Mouse (Mus musculus) hematopoietic stem cell, adult 5-6 weeks (primary cell): ENCODE measurements at regions not wholly inside any gene's neighbourhood (a gene's known extent, or its start where the extent isn't known, plus 50 kb on each side); places are given as distances from the start of the nearest gene placed in this dataset.

ENCODE experiments used
- ATAC-seq, 2 experiments: fragments of 125-278 bp in 1 of 2; replicated peaks in 1 of 2; 2 replicates each; pipeline ENCODE4 v1.8.0; 2016 to 2017; ENCODE audit warnings: inconsistent platforms in 2 of 2, mild to moderate bottlenecking in 2 of 2, moderate number of reproducible peaks in 2 of 2, low read depth in 1 of 2, moderate TSS enrichment in 1 of 2; ENCODE audit not compliant: low FRiP score in 2 of 2, poor library complexity in 2 of 2, severe bottlenecking in 2 of 2, insufficient read depth in 1 of 2, low TSS enrichment in 1 of 2

DNA sequence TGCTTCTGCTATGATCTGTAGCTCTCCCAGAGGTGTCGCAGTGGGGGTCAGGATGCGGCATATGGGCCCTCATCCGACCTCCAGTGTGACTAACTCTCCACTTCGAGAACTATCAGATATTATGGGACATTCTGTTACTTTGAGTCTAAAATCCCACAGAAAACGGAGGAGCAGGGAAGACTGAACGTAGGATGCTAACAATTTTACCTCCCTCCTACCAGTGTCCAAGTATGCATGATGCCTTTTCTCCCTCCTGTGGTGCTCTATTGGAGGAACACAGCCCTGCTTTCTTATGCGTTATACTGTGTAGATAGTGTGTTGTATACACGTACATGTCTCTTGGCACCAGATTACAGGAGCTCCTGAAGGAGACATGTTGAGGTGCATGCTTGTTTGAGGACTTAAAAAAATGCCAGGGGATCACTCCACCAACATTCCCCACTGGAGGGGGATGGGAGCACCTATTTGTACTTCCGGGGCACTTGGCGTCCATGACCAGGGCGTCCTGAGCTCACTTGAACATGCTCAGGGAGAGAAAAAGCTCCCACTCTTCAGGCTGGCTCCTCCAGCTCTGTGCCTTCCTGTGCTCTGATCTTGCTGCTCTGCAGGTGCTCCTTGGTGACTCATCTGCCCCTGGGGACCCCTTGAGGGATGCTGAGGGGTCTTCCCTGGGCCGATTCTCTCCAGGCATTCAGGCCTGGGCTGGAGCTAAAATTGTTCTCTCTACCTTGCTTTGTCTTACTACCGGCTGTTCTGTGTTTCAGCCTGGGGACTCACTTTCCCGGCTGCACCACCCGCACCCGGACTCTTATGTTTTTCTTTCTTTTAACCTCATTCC, 73.6 kb upstream of the Bod1 start:
- ATAC-seq, result no peak

DNA sequence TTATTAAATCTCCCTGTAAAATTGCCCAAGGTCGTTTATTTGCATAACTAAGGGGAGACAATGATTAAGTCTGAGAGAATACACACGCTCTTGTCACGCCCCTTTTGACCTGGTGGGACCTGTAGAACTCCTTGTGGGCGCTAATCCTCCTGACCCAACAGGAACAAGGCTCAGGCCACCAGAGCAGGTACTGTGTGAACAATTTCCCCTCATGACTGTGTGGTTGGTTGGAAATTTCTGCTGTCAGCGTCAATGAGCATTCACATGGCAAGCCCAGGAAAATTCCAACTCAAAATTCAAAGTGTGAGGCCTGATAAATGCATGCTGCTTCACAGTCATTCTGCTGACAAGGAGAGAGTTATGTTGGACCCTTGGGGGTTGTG, 74.2 kb upstream of the Bod1 start:
- no peak for ATAC-seq

DNA sequence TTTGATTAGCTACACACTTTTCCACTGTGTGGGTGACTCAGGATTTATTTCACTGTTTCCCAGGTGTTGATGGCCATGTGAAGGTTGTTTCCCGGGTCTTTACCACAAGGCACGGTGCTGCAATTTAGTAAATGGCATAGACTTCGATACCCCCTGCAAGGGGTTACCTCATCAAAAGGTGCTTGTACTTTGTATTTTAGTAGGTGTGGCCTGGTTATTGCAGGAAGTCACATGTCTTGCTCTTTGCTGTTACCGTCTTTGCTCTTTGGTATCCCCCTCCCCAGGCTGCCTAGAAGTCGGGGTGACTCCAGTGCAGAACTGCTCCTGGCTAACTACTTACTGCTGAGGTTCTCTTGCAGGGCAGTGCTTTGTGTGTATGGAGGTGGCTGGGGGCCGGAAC, 74.8 kb upstream of the Bod1 start:
- ATAC-seq, result no peak

DNA sequence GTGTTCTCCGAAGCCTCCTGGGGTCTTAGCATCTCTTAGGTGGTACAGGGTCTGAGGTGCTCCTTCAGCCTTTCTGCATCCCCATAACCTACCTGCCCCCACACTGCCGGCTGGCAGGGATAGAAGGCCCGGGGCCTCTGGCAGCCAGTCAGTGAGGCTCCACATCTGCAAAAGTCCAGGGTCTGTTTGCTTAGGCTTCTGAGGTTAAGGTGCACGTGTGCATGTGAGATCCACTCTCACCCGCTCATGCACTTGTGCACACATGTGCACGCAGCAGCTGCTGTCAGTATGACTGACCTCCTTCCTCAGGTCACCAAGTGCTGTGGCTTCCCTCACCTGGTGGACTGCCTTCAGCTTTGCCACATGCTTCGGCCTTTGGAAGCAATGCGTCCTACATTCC, 75.3 kb upstream of the Bod1 start:
- no peak for ATAC-seq

DNA sequence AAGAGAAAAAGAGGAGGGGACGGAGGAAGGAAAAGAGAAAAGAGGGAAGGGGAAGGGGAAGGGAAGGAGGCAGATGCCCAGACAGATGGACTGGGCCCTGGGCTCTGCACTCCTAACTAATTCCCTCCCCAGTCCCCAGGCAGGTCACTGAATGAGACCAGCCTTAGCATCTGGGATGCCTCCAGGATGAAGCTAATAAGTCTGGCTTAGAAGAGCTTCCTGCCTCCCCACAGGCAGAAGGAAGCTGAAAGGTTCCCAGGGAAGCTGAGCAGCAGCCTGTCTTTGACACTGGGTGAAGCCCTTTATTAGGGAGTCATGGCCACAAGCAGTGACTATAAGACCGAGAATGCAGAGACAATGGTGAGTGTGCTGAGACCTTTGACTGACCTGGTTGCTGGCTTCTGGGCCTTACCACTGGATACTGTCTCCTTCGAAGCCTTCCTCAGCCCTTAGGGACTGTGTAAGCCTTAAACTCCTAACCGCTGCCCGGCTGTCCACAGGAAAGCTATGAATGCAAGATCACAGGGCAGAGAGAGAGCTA, 76.7 kb upstream of the Bod1 start:
- ATAC-seq, result no peak

DNA sequence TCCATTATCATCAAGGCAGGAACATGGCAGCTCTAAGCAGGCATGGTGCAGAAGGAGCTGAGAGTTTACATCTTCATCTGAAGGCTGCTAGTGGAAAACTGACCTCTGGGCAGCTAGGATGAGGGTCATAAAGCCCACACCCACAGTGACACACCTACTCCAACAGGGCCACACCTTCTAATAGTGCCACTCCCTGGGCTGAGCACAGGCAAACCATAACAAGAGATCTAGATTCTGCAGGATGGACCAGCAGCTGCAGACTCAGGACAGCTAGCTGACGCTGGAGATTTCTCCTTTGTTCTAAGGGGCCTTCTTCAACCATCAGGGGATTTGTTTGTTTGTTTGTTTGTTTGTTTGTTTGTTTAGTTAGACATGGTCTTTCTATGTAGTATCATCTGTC, 79.6 kb upstream of the Bod1 start:
- ATAC-seq, result no peak

DNA sequence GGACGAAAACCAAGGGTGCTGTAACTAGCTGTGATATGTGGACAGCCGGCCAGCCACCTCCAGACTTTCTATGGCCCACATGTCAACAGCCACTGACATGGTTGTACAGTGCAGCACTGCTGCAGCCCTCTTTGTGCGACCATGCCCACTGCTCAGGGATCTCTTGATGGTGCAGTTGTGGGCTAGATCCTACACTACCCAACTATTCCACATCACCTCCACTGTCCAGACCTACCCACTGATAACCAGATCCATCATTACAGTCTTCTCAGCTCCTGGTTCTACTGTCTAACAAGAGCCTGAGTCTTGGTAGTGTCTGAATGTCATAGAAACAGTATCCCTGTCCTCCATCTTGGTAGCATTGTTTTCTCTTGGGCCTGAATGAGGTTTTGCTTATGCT, 81.5 kb upstream of the Bod1 start:
- ATAC-seq, result no peak

DNA sequence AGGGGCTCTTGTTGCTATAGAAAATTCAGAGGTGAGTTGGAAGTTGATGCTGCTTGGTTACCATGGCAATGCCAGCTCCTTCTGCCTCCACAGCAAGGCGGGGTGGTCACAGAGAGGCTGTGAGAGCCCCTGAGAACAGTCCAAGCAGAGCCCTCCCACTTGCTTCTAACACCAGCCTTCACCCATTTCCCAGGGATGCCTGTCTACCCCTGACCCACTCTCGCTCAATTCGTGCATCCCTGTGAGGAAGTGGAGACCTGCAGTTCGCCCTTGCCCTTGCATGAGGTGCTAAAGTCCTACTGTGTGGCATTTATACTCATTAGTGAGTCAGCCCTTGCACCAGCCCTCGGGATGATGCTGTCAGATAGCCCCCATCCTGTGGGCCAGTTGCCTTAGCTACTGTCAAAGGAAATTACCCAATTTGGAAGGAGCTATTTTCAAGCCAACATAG, 82.1 kb upstream of the Bod1 start:
- no peak for ATAC-seq

DNA sequence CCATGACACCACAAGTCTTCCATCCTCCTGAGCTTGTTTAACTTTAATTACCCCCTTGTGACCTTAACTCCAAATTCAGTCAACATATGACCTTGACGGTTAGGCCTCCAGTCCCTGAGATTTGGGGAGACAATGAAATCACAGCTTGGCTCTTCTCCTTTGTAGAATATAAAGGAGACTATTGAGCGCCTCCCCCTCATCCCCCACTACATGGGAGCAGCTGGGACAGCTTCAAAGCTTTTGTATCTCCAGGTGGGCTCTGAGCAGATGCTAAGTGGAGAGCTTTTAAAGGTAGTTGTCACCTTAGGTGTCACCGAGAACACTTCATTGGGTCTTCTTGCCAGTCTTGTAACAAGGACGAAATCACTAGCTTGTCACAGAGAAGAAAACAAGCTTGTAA, 82.7 kb upstream of the Bod1 start:
- ATAC-seq, result no peak

DNA sequence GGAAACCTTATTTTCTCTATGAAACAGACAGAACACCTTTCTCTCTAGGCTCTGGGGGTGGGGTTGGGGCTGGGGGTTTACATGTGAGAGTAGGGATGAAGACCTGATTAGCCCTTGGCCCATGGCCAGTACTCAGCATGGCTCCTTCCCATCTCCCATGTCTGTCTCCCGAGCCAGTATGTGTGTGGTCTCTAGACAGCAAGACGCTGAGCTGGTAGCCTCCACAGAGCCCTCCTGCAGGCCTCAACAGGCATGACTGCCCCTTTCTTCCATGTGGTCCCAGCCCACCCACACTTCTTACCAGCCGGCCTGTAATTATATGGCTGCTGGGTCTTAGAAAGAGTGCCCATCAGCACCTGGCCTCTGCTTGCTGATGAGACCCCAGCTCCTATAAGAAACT, 84.2 kb upstream of the Bod1 start:
- ATAC-seq, result no peak

DNA sequence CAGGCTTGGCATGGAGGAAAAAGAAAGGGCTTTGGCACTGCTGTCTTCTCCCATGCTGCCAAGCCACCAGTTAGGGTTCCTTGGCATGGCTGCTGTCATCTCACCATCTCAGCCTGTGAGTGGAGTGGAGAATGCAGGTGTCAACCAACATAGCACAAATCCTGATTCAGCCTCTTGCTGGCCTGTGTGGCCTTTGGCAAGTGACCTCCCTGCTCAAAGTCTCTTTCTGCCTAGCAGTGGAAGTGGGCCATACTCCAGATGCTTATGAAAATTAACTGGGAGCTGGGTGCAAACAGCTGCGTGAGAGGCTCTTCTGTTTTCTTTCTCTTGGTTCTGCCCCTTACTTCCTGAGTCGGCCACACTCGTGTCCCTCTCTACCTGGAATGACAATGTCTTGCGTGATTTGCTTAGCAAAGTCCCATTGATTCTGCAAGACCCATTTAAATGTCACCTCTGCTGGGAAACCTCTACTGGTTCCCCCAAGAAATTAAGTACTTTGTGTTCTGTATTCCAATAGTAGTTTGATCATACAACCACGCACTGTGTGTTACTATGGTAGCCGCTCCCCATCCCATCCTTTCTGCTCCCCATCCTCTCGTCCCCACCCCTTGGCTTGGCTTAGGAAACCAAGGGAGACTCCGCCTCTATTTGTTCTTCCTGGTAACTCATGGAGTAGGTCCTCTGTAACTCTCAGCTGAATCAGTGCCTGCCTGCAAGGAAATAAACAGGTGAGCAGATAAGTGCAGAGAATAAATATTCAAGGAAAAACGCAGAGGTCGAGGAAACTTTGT, 84.9 kb upstream of the Bod1 start:
- ATAC-seq, result no peak

DNA sequence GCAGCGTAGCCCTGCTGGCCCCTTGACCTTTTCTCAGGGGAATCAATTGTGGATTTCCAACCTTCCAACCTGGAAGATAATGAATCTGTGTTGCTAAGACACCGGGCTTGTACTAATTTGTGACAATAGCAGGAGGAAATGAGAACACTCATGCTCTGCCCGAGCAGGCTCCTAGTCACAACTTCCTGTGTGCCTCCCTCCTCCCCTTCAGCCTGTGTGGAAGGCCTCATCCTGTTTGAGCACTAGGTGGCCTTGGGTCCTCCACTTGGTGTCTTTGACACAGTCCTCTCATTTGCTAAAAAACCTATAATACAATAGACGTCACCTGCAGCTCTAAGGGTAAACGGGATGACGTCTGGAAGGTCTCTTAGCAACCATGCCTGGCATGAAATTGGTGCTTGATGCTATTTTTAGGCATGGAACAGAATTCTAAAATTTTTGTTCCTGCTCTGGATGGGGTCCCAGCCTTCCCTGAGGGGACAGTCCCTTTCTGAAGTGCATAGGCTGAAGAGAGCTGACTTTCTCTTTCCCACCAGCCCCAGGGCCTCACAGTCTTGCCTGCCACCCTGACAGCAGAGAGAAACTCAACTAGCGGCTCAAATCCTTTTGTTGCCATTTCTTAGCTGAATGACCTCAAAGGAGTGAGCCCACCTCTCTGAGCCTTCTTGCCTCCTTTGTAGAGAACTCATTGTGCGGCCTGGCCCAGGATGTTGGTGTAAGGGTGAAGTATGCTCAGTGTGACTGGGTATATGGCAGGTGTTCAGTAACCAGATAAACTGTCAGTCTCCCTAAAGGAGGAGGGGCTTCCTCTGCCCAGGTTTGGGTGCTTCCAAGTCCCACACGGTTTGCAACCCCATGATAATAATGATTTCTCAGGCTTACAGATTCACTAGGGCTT, 88.4 kb upstream of the Bod1 start:
- peak; percentile 75 to 83 for ATAC-seq

DNA sequence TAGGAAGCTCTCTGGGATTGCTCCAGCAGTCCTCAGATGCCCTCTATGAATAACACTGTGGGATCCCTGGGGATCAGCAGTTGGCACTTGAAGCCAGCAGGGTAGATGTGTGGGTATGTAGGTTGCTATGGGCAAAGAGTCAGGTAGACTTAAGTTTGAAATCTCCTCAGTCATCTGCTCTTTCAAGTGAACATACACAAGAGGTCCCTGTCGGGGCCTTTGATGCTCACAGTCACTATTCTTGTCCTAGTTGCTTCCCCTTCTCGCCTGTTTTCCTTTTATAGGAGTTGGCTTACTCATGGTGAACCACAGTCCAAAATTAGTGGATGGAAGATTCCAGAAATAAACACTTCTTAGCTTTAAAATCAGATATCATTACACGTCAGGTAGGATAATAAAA, 92.2 kb upstream of the Bod1 start:
- ATAC-seq, result no peak

DNA sequence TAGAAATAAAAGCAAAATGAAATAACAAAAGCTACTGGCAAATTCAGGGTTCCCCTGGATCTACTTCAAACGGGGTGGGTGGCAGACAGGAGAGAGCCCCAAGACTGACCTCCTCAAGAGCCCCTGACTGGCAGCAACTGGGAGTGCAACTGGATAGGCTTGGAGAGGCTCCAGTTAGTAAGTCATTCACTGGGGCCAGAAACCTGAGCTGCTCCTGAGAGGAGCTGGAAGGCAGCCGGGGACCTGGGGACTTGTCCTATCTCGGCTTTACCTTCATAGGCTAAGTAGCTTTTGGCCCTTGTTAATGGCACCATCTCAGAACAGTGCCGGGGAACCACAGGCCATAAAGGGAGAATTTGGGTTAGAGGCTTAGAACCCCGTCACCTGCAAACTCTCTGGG, 94.6 kb upstream of the Bod1 start:
- no peak for ATAC-seq

DNA sequence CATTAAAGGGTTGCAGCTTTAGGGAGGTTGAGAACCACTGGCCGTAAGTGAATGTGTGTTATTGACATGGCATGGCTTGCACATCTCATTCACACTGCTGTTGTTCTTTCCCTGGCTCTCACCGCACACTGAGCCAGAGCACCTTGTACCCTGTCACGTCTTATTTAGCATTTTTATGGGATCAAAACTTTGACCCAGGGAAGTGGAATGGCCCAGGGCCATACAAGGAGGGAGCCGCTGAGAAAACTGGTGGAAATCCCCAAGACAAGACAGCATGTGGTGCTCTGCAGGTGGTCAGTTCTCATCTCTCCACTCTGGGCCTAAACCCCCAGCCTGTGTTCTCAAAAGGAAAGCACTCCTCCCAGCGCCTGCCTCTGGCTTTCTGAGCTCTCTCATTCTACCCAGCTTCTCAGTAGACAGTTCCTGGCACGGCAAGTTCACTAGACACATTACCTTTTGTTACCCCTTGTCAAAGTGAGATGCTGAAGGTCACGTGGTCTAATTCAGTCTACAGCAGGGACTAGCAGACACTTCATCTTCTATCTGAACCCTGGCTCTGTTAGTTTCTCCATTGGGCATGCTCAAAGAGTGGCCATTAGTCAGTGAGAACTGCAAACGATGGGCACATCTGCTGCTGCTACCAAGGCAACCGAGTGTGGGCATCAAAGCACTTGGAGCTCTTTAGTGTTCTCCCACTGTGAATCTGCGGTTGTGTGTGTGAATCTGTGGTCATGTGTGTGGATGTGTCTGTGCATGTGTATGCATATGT, 96.2 kb upstream of the Bod1 start:
- ATAC-seq, result no peak

DNA sequence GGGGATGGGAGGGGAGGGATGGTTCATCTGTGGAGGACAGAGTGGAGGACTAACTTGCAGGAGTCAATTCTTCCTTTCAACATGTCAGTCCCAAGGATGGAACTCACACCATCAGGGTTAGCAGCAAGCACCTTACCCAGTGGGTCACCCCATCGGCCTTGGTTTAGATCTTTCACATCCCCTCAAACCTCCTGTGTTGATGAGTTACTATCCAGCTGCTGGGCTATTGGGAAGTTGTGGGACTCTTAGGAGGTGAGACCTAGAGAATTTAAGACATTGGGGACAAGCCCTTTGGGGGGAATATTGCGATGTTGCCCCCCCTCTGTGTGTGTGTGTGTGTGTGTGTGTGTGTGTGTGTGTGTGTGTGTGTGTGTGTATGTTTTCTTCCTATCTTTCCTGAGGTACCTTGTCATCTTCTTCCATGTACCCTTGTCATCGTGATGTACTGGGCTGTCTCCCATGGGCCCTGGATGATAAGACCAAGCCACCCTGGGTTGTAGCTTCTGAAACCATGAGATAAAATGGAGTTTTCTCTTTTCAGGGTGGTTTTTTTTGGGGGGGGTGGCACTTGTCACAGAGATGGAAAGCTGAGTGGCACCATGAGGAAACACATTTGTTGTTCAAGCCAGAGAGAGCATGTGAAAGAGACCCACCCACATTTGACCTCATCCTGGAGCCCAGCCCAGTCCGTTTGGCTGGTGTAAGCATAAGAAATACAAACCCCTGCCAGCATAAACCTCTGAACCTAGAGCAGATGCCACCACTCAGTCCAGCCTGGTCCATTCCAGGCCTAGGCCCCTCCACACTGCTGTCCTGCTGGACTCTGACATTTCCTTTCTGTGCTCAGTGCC, 98.3 kb upstream of the Bod1 start:
- ATAC-seq, result peak; percentile 80
